Mouse (Mus musculus) stomach, postnatal 0 days (tissue): Measurements from ENCODE around the gene Heatr5b.

Experiments
- CTCF ChIP-seq: IDR thresholded peaks from 2 replicates; pipeline ENCODE4 v1.5.1; 2016; ENCODE audit warnings: antibody characterized with exemption, low read depth, mild to moderate bottlenecking, moderate library complexity
- EP300 ChIP-seq: optimal IDR thresholded peaks from 2 replicates; pipeline ENCODE3; 2016; ENCODE audit warnings: antibody characterized with exemption

DNA sequence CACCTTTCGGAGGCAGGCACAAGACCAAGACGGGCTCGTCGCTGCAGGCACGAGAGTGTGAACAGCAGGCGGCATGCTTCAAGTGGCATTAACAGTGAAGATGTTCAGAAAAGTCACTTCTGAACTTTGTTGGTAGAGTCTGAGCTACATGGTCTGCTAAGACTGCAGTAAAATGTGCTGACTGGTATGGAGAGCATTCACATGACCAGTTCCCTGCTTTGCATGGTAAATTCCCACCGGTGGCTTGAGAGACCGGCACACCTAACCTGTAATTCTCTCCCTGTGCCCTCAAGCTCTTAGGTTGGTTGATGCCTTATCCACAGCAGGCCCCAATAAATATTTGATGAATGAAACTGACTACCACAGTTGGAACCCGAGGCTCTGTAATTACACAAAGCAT is 86.7 kb downstream of the Heatr5b start:
- no peak for TF ChIP-seq EP300
- no peak for TF ChIP-seq CTCF
